Mouse (Mus musculus): ENCODE data around the gene Zfp697. TPM values are rescaled to one million over a fixed set of nuclear protein-coding genes. Genes with fewer than 3 reads are reported as not detected.
"Not testable (repeated sequence)": the region's sequence is repeated elsewhere in the genome, so short reads cannot be mapped to it uniquely, and the experiment has no call there.

The Zfp697 gene
- polyA plus RNA-seq, 1 experiment from 2014 or later: 7.4 TPM

DNA sequence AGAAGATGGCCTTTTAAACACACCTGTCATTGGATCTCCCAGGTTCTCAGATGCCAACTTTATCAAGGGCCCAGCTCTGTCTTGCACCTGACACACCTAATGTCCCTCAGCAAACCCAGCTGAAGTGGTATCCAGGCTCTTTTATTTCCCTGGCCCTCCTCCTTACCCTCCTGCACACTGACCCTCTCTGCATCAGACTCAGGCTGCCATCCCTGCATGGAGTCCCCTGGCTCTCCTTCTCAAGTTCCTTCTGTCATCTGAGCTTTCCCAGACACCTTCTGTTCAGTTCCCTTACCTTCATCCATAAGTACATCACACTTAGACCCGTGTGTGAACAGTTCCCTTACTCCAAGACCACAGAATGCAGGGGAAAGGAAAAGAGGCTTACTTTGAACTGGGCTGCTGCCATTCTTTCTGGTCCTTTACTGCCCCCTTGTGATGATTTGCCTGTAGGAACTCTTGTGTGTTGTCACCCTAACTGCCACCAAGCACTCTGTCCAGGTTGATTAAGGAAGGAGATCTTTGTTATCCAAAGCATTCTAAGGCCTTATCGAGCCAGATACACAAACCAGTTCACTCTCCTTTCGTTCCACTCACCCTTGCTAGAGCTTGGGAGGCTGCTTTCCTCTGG, 61.0 kb downstream of the Zfp697 start:
- not testable (repeated sequence) for H3K4me1 ChIP-seq (ENCODE audit: control insufficient read depth, insufficient read depth, low read length); H3K4me2 ChIP-seq (ENCODE audit: low read depth, low read length); H3K36me3 ChIP-seq (ENCODE audit: control insufficient read depth, insufficient read depth, low read length); H3K27ac ChIP-seq (ENCODE audit: low read length); H3K9me3 ChIP-seq (ENCODE audit: control insufficient read depth, low read length); H3K27me3 ChIP-seq (replicated peaks; ENCODE audit: control insufficient read depth, insufficient read depth, low read length); H3K9ac ChIP-seq (ENCODE audit: low read depth, low read length); H3K4me3 ChIP-seq (ENCODE audit: low read length)
- peak; percentile 73; the same call in 1 of the 2 replicates for ATAC-seq
- 11% methylated on average over 3 of the region's 3 CpGs for WGBS

- H3K27me3 ChIP-seq (replicated peaks; ENCODE audit: control insufficient read depth, insufficient read depth, low read length); H3K27ac ChIP-seq (ENCODE audit: low read length); H3K4me1 ChIP-seq (ENCODE audit: control insufficient read depth, insufficient read depth, low read length); H3K9ac ChIP-seq (ENCODE audit: low read depth, low read length); ATAC-seq; H3K36me3 ChIP-seq (ENCODE audit: control insufficient read depth, insufficient read depth, low read length); H3K4me3 ChIP-seq (ENCODE audit: low read length); H3K9me3 ChIP-seq (ENCODE audit: control insufficient read depth, low read length); H3K4me2 ChIP-seq (ENCODE audit: low read depth, low read length): not testable (repeated sequence)
- WGBS: 67% methylated on average over 1 of the region's 1 CpGs
Measured at GRCm38 (mm10) chr3:98443924-98444323, 61.7 kb downstream of the Zfp697 start.

DNA sequence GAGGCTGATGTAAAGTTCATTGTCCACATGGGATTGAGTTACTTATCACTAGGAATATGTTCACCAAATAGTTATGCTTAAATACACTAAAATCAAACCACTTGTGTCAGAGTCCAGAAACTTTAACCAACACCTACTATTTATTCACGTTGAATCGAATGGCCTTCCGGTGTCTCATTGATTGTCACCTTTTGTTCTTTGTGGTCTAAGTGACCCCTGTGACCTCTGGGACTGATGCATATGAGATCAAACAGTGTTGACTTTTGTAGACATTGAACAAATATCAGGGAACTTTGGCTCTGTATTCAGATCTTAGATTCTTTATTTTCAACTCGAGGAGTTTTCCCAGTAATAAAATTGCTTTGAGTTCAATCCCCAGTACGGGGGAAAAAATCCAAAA, 71.5 kb downstream of the Zfp697 start:
- not testable (repeated sequence) for H3K27me3 ChIP-seq (replicated peaks; ENCODE audit: control insufficient read depth, insufficient read depth, low read length); H3K9ac ChIP-seq (ENCODE audit: low read depth, low read length); H3K9me3 ChIP-seq (ENCODE audit: control insufficient read depth, low read length)

GRCm38 (mm10) chr3:98457026-98457425, 74.8 kb downstream of the Zfp697 start, which contains the start of gene Gm4450:
Gm4450 (minus strand) TSS chr3:98457126.
- not testable (repeated sequence) for H3K27ac ChIP-seq (ENCODE audit: low read length); H3K4me2 ChIP-seq (ENCODE audit: low read depth, low read length); H3K27me3 ChIP-seq (replicated peaks; ENCODE audit: control insufficient read depth, insufficient read depth, low read length); H3K36me3 ChIP-seq (ENCODE audit: control insufficient read depth, insufficient read depth, low read length); H3K9ac ChIP-seq (ENCODE audit: low read depth, low read length); ATAC-seq; H3K9me3 ChIP-seq (ENCODE audit: control insufficient read depth, low read length); H3K4me3 ChIP-seq (ENCODE audit: low read length); H3K4me1 ChIP-seq (ENCODE audit: control insufficient read depth, insufficient read depth, low read length)
- WGBS: no CpG with 5 or more reads among the region's 1 CpGs

More for the DNA sequence above, 71.5 kb downstream of the Zfp697 start:
- not testable (repeated sequence) for H3K4me1 ChIP-seq (ENCODE audit: control insufficient read depth, insufficient read depth, low read length); H3K4me3 ChIP-seq (ENCODE audit: low read length); H3K27ac ChIP-seq (ENCODE audit: low read length); ATAC-seq; H3K4me2 ChIP-seq (ENCODE audit: low read depth, low read length); H3K36me3 ChIP-seq (ENCODE audit: control insufficient read depth, insufficient read depth, low read length)
- 61% methylated on average over 5 of the region's 5 CpGs for WGBS

DNA sequence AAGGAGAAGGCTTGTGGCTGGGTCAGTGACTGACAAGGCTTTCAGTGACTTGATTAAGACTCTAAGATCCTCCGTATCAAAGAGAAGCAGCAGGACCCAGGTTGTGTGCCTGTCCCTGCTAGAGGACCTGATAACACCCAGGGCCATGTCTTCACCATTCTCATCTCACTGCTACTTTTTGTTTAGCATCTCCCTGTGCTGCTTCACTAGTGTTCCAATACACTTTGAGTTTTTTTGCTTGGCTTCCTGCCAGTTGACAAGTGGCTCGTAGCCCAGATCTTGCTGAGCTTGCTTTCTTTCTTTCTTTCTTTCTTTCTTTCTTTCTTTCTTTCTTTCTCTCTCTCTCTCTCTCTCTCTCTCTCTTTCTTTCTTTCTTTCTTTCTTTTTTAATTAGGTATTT, 87.1 kb downstream of the Zfp697 start:
- ATAC-seq; H3K4me3 ChIP-seq (ENCODE audit: low read length); H3K4me2 ChIP-seq (ENCODE audit: low read depth, low read length); H3K36me3 ChIP-seq (ENCODE audit: control insufficient read depth, insufficient read depth, low read length); H3K27me3 ChIP-seq (replicated peaks; ENCODE audit: control insufficient read depth, insufficient read depth, low read length); H3K4me1 ChIP-seq (ENCODE audit: control insufficient read depth, insufficient read depth, low read length); H3K27ac ChIP-seq (ENCODE audit: low read length); H3K9ac ChIP-seq (ENCODE audit: low read depth, low read length); H3K9me3 ChIP-seq (ENCODE audit: control insufficient read depth, low read length): not testable (repeated sequence)
- WGBS: no CpG with 5 or more reads among the region's 2 CpGs

GRCm38 (mm10) chr3:98471057-98471456, 88.8 kb downstream of the Zfp697 start:
- H3K27me3 ChIP-seq (replicated peaks; ENCODE audit: control insufficient read depth, insufficient read depth, low read length); H3K4me3 ChIP-seq (ENCODE audit: low read length); H3K36me3 ChIP-seq (ENCODE audit: control insufficient read depth, insufficient read depth, low read length); H3K9ac ChIP-seq (ENCODE audit: low read depth, low read length); H3K4me1 ChIP-seq (ENCODE audit: control insufficient read depth, insufficient read depth, low read length); H3K9me3 ChIP-seq (ENCODE audit: control insufficient read depth, low read length); ATAC-seq; H3K27ac ChIP-seq (ENCODE audit: low read length); H3K4me2 ChIP-seq (ENCODE audit: low read depth, low read length): not testable (repeated sequence)
- WGBS: no CpG with 5 or more reads among the region's 1 CpGs

DNA sequence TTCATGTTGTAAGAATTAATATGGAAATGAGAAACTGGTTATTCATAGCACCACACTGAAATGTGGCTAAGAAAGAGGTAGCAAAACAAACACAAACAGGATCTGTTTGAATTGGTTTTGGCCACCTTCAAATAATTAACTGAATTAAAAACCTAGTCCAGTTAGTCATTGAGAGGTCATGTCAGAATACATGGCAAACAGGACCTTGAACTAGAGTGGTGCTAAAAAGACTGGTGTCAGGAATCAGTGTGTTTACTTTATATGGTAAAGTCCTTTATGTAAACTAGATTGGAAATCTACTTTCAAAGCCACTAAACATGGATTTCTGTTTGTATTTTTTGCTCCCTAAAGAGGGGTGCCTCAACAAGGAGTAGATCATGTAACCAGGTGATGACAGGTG, 89.2 kb downstream of the Zfp697 start:
- not testable (repeated sequence) for H3K9ac ChIP-seq (ENCODE audit: low read depth, low read length); H3K27ac ChIP-seq (ENCODE audit: low read length); H3K4me1 ChIP-seq (ENCODE audit: control insufficient read depth, insufficient read depth, low read length); H3K27me3 ChIP-seq (replicated peaks; ENCODE audit: control insufficient read depth, insufficient read depth, low read length); H3K9me3 ChIP-seq (ENCODE audit: control insufficient read depth, low read length); H3K4me2 ChIP-seq (ENCODE audit: low read depth, low read length); H3K4me3 ChIP-seq (ENCODE audit: low read length); ATAC-seq; H3K36me3 ChIP-seq (ENCODE audit: control insufficient read depth, insufficient read depth, low read length)

GRCm38 (mm10) chr3:98494184-98494583, 111.9 kb downstream of the Zfp697 start:
- not testable (repeated sequence) for H3K4me1 ChIP-seq (ENCODE audit: control insufficient read depth, insufficient read depth, low read length); H3K27ac ChIP-seq (ENCODE audit: low read length); ATAC-seq; H3K4me3 ChIP-seq (ENCODE audit: low read length); H3K27me3 ChIP-seq (replicated peaks; ENCODE audit: control insufficient read depth, insufficient read depth, low read length); H3K9ac ChIP-seq (ENCODE audit: low read depth, low read length); H3K4me2 ChIP-seq (ENCODE audit: low read depth, low read length); H3K36me3 ChIP-seq (ENCODE audit: control insufficient read depth, insufficient read depth, low read length); H3K9me3 ChIP-seq (ENCODE audit: control insufficient read depth, low read length)

- not testable (repeated sequence) for H3K27me3 ChIP-seq (replicated peaks; ENCODE audit: control insufficient read depth, insufficient read depth, low read length); H3K36me3 ChIP-seq (ENCODE audit: control insufficient read depth, insufficient read depth, low read length); H3K9ac ChIP-seq (ENCODE audit: low read depth, low read length); H3K9me3 ChIP-seq (ENCODE audit: control insufficient read depth, low read length); H3K4me2 ChIP-seq (ENCODE audit: low read depth, low read length); H3K27ac ChIP-seq (ENCODE audit: low read length); H3K4me1 ChIP-seq (ENCODE audit: control insufficient read depth, insufficient read depth, low read length); H3K4me3 ChIP-seq (ENCODE audit: low read length); ATAC-seq
Measured at GRCm38 (mm10) chr3:98495055-98495454, 112.8 kb downstream of the Zfp697 start.

GRCm38 (mm10) chr3:98496762-98497161, 114.5 kb downstream of the Zfp697 start:
- WGBS: no CpG with 5 or more reads among the region's 2 CpGs
- H3K27ac ChIP-seq (ENCODE audit: low read length); H3K27me3 ChIP-seq (replicated peaks; ENCODE audit: control insufficient read depth, insufficient read depth, low read length); H3K9me3 ChIP-seq (ENCODE audit: control insufficient read depth, low read length); H3K4me1 ChIP-seq (ENCODE audit: control insufficient read depth, insufficient read depth, low read length); H3K4me2 ChIP-seq (ENCODE audit: low read depth, low read length); H3K36me3 ChIP-seq (ENCODE audit: control insufficient read depth, insufficient read depth, low read length); H3K4me3 ChIP-seq (ENCODE audit: low read length); H3K9ac ChIP-seq (ENCODE audit: low read depth, low read length): not testable (repeated sequence)
- ATAC-seq: 0 out of 2 replicates have a peak, but pooled peaks have one; percentile 36
